Mouse (Mus musculus) heart, postnatal 25 days (tissue): ENCODE data around the gene Foxp1. TPM values are rescaled to one million over a fixed set of nuclear protein-coding genes. Genes with fewer than 3 reads are reported as not detected.
A peak's percentile ranks its signal among the peaks of the same experiment; 100 is the strongest.

ENCODE experiments used
- DNase-seq: peaks from one replicate; pipeline ENCODE4 v3.0.0; 2022; ENCODE audit warnings: low spot score
- intact Hi-C: fragments of 180-260 bp; cut with DNase I; formaldehyde crosslinking; loops from one replicate; pipeline ENCODE4 v1.15.1; 2025
- total RNA-seq, 2 experiments: library from RNA; stranded (reverse); gene quantifications; 2 replicates each; pipeline ENCODE4 v1.2.3; 2021

Gene Foxp1
- total RNA-seq, 2 experiments from 2014 or later = 33.6 to 35.3 TPM

GRCm38 (mm10) chr6:99489900-99490648, 32.4 kb downstream of the Foxp1 start:
- intact Hi-C loops = loop anchor here (5.0 kb wide), 1 partner anchor 38 kb away; no protein-coding TSS in a partner anchor
- no peak for DNase-seq

DNA sequence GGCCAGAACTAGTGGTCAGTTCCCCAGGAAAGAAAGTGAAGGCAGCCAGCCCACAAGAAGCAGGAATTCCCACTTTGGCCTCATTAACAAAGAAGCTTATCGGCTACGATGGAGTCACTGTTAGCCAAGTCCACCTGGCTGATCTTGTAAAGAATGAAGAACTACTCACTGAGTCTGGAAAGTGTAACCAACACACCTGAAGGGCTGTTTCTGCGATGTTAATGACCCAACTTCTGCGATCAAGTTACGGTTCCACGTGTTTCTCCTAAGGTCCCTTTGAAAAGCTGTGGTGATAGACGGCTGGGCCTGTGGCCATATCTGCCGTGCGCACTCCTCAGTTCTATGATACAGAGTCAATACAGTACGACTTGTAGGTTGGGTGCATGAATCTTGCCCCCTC, 33.1 kb downstream of the Foxp1 start:
- intact Hi-C loops = no loop called here
- no peak for DNase-seq

DNA sequence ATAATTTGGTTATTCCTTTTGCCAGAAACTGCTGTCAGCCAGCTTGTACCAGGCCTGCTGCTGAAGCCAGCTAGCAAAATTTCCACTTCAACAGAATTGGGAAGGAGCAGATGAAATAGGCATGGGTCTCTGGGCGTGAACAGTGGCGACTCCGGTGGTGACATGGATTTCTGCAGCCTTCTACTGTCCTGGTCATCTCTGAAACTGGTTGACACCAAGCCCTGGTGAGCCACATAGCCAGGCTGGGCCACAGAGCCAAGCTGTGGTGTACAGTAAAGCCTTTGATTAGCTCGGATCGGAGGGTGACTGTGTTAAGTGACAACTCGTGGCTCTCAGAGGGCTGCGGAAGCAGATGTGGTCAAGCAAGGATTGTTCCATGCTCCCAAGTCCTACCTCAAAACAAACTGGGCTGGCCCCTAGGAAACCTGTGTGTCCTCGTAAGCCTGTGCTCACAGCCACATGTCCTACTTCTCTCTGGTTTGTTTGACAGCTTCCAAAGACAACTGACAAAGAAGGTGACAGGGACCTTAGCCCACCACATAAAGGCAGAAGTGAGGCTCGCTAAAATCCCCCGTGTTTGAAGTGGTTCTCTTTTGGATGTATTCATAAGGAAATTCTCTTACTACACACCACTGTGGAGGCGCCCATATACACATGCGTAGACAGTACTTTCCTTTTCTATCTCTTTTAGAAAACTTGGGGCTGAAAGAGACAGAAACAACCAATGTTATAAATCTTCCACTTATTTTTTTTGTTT, 36.5 kb downstream of the Foxp1 start:
- intact Hi-C loops = loop anchor here (2.0 kb wide), 1 partner anchor 37 kb away; the partner anchor contains the start of gene Foxp1
- peak; percentile 7 for DNase-seq

DNA sequence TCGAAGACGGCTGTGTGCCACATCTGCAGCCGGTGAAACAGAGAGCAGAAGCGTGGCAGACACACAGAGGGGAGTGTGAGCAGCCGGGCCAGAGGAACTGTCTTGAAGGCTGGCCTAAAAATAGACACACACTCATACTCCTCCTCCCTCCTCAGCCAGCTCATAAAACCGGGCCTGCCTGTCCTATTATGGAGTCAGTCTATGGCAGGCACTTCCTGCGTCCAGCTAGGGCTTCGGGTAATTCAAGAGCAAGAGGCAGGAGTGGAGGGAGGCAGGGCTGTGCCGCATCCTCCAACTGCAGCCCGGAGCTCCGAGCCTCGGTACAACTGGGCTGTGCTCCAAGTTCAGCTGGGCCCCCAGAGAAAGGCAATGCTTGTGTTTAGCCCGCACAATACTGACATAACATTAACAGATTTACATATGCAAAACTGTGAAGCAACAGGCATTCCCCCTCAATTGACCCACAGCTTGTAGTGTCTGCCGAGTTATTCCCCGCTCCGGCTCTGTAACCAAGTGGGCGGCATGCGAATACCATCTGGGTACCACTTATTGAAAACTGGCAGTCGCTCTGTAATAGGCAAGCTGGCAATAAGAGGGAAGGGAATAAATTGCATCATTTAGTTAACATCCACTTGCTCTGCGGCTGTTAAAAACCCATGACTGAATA, 37.2 kb downstream of the Foxp1 start:
- DNase-seq = peak; percentile 73
- intact Hi-C loops = no loop called here

GRCm38 (mm10) chr6:99484884-99485216, 37.7 kb downstream of the Foxp1 start:
- intact Hi-C loops = no loop called here
- DNase-seq = no peak

- intact Hi-C loops = no loop called here
- DNase-seq = no peak
Measured at GRCm38 (mm10) chr6:99484197-99484725, 38.3 kb downstream of the Foxp1 start.

DNA sequence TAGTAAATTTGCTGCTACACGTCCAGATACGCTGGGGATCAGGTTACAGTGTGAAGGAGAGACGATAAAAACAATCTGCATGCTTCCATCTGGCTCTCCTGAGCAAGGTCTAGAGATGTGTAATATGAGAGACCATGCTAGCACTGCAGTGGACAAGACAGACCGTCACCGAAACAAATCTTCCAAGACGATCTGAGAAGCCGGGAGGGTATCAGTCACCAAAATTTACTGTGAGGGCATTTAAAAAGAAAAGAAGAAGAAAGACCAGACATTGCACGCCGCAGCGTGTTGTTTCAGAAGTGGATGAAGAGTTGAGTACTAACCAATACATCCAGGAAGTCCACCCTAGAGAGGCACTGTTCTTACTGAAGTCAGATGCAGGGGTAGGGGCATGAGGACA, 39.0 kb downstream of the Foxp1 start:
- DNase-seq = no peak
- intact Hi-C loops = no loop called here

GRCm38 (mm10) chr6:99481568-99481967, 41.0 kb downstream of the Foxp1 start:
- DNase-seq = no peak
- intact Hi-C loops = no loop called here

- intact Hi-C loops = no loop called here
- DNase-seq = no peak
Measured at GRCm38 (mm10) chr6:99478873-99479650, 43.5 kb downstream of the Foxp1 start.

- DNase-seq = no peak
- intact Hi-C loops = no loop called here
Measured at GRCm38 (mm10) chr6:99475040-99475439, 47.5 kb downstream of the Foxp1 start.

- DNase-seq = no peak
- intact Hi-C loops = no loop called here
Measured at GRCm38 (mm10) chr6:99470906-99471305, 51.6 kb downstream of the Foxp1 start.

DNA sequence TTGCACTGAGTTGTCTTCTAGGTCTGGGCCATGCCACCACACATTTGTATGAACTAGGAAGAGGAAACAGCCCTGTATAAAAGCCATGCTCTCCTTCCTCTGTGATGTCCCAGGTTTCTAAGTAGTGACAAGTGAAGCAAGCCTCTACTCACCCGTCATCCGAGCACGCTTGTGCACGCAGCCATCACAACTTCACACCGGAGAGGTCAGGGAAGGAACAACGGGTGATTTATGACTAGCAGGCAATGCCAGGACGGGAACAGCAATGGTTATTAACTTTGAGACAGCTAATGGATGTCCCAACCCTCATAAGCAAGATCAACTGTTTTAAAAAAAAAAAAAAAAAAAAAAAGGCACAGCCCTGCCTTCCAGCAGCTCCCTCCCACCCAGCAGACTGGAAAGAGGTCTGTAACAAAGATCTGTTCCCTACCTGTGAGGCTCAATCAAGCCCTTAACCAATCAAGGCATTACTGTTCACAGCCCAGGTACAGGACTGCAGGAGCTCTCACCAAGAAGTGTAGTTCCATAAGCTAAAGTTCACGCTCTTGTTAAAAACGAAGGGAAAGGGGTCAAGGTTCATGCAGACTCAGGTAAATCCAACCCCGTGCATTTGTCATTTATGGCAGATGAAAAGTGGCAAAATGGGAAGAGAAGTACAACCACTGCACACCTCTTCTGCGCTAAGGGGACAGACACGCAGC, 53.2 kb downstream of the Foxp1 start:
- no peak for DNase-seq
- intact Hi-C loops = no loop called here

DNA sequence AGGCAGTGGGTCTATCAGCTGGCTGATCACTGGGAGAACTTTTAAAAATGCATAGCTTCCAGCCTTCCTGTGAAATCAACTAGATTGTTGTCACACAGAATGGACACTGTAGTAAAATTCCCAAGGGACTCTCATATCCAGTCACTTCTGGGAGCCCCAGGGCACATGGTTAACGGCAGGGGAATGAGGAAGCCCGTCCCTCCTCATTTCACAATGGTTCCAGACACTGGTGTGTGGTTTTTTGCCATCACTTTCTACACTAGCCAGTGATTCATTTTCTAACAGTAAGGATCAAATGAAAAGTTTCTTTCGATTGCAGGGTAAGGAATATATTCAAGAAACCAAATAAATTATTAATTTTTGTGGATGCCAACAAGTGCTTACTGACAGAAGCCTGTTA, 54.7 kb downstream of the Foxp1 start:
- intact Hi-C loops = no loop called here
- no peak for DNase-seq

DNA sequence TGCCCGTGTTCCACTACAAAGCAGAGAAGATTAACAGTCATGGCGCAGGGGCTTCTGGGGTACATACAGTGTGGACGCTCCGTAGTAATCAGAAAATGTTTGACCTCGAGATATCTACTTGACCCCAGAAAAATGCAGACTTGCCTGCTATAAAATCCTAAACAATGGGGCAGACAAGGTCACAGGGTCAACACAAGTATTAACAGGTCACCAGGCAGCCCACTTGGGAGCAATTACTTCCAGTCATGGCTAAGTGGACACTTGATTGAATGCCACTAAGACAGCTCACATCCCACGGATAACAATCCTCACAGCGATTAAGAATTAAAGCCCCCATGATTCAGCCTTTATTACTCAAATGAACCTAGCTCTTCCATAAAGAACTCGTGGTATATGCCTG, 55.4 kb downstream of the Foxp1 start:
- DNase-seq = no peak
- intact Hi-C loops = no loop called here

DNA sequence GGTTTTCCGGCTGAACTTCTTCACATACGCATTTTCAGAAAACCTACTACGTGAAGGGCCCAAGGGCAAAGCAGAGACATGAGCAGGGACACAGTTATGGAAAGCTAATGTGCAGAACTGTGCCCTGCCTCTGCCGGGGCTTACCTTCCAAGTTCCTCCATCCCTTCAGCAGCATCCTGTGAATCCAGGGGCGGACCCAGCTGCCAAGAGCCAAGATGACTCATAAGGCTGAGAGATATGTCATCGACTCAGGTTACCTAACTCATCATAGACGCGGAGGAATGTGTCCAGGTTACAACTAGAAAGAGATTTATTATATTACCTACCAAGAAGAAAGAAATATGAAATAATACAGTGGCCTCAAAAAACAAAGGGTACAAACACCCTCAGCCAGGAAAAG, 56.2 kb downstream of the Foxp1 start:
- no peak for DNase-seq
- intact Hi-C loops = no loop called here

DNA sequence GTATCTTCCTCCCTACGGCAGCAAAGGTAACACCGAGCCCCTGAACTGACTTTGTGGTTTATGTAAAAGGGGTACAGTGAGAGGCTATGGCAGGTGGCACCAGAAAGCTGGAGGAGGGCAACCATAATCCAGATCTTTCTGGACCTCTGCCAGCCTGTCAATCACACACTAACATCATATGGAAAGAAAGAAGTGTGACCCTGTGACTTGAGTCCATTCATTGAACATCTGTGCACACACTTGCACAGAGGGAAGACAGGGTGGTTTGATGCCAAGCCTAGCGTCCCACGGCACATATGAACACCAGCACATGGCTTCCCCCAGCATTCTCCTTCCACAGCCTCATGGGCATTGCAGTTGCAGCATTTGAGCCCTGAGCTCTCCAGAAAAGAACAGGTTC, 58.1 kb downstream of the Foxp1 start:
- intact Hi-C loops = no loop called here
- DNase-seq = no peak

DNA sequence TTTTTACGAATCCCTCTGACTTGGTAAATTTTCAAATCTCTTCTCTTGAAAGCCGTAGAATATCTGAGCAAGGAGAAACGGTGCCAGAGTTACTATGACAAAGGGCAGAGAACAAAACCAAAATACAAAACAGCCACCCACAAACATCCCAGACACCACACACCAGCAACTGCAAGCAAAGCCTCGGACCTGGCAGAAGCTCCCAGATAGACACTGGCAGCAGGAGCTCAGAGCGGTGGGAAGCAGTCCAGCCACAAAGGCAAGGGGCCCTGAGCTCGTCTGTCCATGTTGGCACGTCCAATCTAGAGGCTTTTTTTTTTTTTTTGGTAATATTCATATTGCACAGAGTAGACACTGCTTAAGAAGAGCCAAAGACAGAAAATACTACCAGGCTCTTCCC, 58.6 kb downstream of the Foxp1 start:
- intact Hi-C loops = no loop called here
- DNase-seq = no peak

- DNase-seq = no peak
- intact Hi-C loops = loop anchor here (10.0 kb wide), 2 partner anchors 254 to 484 kb away; no protein-coding TSS in a partner anchor
Measured at GRCm38 (mm10) chr6:99458775-99459174, 63.7 kb downstream of the Foxp1 start.
